Mouse (Mus musculus): ENCODE results near the gene Slc25a45. TPM values are rescaled to one million over a fixed set of nuclear protein-coding genes. Genes with fewer than 3 reads are reported as not detected.

Slc25a45 gene
- polyA plus RNA-seq (2015; fragmentation: Nextera tagmentation; extraction: Ambion mirVana), result 3.7 and 4.2 TPM in 2 replicates

GRCm38 (mm10) chr19:5877618-5878361, at the start of gene Slc25a45:
Gene Slc25a45 (plus strand): TSS chr19:5877808.
- Histone ChIP-seq H3K4me3 (peak within 1 kb of the TSS; percentile 36), H3K4me2 (peak within 1 kb of the TSS; percentile 57), H3K4me1 (peaks cover 38% of the 10 kb centered on the region), H3K9ac (peak within 1 kb of the TSS; percentile 67), H3K27me3 (replicated peaks) (no peaks in the 10 kb centered on the region), H3K27ac (replicated peaks) (peak within 1 kb of the TSS; percentile 78), H3K36me3 (peaks cover 8% of the 10 kb centered on the region), H3K9me3 (no peaks in the 10 kb centered on the region)
- ATAC-seq (ENCODE audit: extremely low read depth, insufficient number of reproducible peaks, low FRiP score, low TSS enrichment), result no peak
- WGBS, result 38% methylated on average over 15 of the region's 15 CpGs

- WGBS, result 78% methylated on average over 3 of the region's 3 CpGs
- H3K27me3 ChIP-seq (replicated peaks), result no peaks in the 10 kb centered on the region
- H3K4me1 ChIP-seq, result peaks cover 60% of the 10 kb centered on the region
- H3K9me3 ChIP-seq, result no peaks in the 10 kb centered on the region
- H3K27ac ChIP-seq (replicated peaks), result peak overlapping the region; percentile 91
- H3K36me3 ChIP-seq, result no peaks in the 10 kb centered on the region
- H3K4me3 ChIP-seq, result no peak overlapping the region
- no peak for ATAC-seq (ENCODE audit: extremely low read depth, insufficient number of reproducible peaks, low FRiP score, low TSS enrichment)
- H3K9ac ChIP-seq, result no peak overlapping the region
- peak overlapping the region; percentile 39; the same call in 1 of the 2 replicates for H3K4me2 ChIP-seq
Measured at GRCm38 (mm10) chr19:5828155-5828554, 49.5 kb upstream of the Slc25a45 start.

- Histone ChIP-seq H3K9me3 (no peaks in the 10 kb centered on the region), H3K4me2 (no peak overlapping the region), H3K4me1 (peaks cover 53% of the 10 kb centered on the region), H3K36me3 (no peaks in the 10 kb centered on the region), H3K27me3 (replicated peaks) (no peaks in the 10 kb centered on the region), H3K27ac (replicated peaks) (no peak overlapping the region), H3K9ac (no peak overlapping the region), H3K4me3 (no peak overlapping the region)
- no peak for ATAC-seq (ENCODE audit: extremely low read depth, insufficient number of reproducible peaks, low FRiP score, low TSS enrichment)
- 91% methylated on average over 7 of the region's 7 CpGs for WGBS
Measured at GRCm38 (mm10) chr19:5828905-5829304, 48.7 kb upstream of the Slc25a45 start.

GRCm38 (mm10) chr19:5829958-5830615, 47.5 kb upstream of the Slc25a45 start:
- H3K9me3 ChIP-seq, result no peaks in the 10 kb centered on the region
- H3K4me2 ChIP-seq, result no peak overlapping the region
- H3K27ac ChIP-seq (replicated peaks), result no peak overlapping the region
- peaks cover 41% of the 10 kb centered on the region for H3K4me1 ChIP-seq
- H3K27me3 ChIP-seq (replicated peaks), result no peaks in the 10 kb centered on the region
- no peak for ATAC-seq (ENCODE audit: extremely low read depth, insufficient number of reproducible peaks, low FRiP score, low TSS enrichment)
- 83% methylated on average over 19 of the region's 19 CpGs for WGBS
- H3K4me3 ChIP-seq, result no peak overlapping the region
- no peaks in the 10 kb centered on the region for H3K36me3 ChIP-seq
- no peak overlapping the region for H3K9ac ChIP-seq

GRCm38 (mm10) chr19:5830776-5831175, 46.8 kb upstream of the Slc25a45 start:
- Histone ChIP-seq H3K36me3 (no peaks in the 10 kb centered on the region), H3K27me3 (replicated peaks) (no peaks in the 10 kb centered on the region), H3K4me1 (peaks cover 35% of the 10 kb centered on the region), H3K27ac (replicated peaks) (no peak overlapping the region), H3K9ac (no peak overlapping the region), H3K4me2 (no peak overlapping the region), H3K9me3 (no peaks in the 10 kb centered on the region), H3K4me3 (no peak overlapping the region)
- 86% methylated on average over 7 of the region's 7 CpGs for WGBS
- no peak for ATAC-seq (ENCODE audit: extremely low read depth, insufficient number of reproducible peaks, low FRiP score, low TSS enrichment)

- H3K36me3 ChIP-seq, result no peaks in the 10 kb centered on the region
- peaks cover 30% of the 10 kb centered on the region for H3K4me1 ChIP-seq
- H3K4me2 ChIP-seq, result no peak overlapping the region
- H3K27me3 ChIP-seq (replicated peaks), result no peaks in the 10 kb centered on the region
- H3K9me3 ChIP-seq, result no peaks in the 10 kb centered on the region
- H3K4me3 ChIP-seq, result no peak overlapping the region
- 83% methylated on average over 11 of the region's 11 CpGs for WGBS
- no peak overlapping the region for H3K9ac ChIP-seq
- ATAC-seq (ENCODE audit: extremely low read depth, insufficient number of reproducible peaks, low FRiP score, low TSS enrichment), result no peak
- H3K27ac ChIP-seq (replicated peaks), result no peak overlapping the region
Measured at GRCm38 (mm10) chr19:5831224-5831957, 46.2 kb upstream of the Slc25a45 start.

- peak overlapping the region; percentile 24; the same call in 1 of the 2 replicates for H3K9ac ChIP-seq
- 73% methylated on average over 4 of the region's 4 CpGs for WGBS
- ATAC-seq (ENCODE audit: extremely low read depth, insufficient number of reproducible peaks, low FRiP score, low TSS enrichment), result no peak
- H3K27ac ChIP-seq (replicated peaks), result 0 out of 2 replicates have a peak overlapping the region, but pooled peaks have one; percentile 20
- H3K4me1 ChIP-seq, result peaks cover 29% of the 10 kb centered on the region
- no peaks in the 10 kb centered on the region for H3K36me3 ChIP-seq
- H3K4me2 ChIP-seq, result no peak overlapping the region
- no peaks in the 10 kb centered on the region for H3K27me3 ChIP-seq (replicated peaks)
- H3K4me3 ChIP-seq, result no peak overlapping the region
- H3K9me3 ChIP-seq, result no peaks in the 10 kb centered on the region
Measured at GRCm38 (mm10) chr19:5831958-5832320, 45.7 kb upstream of the Slc25a45 start.

GRCm38 (mm10) chr19:5832326-5832725, 45.3 kb upstream of the Slc25a45 start:
- Histone ChIP-seq H3K27ac (replicated peaks) (peak overlapping the region; percentile 20; the same call in 1 of the 2 replicates), H3K4me1 (peaks cover 29% of the 10 kb centered on the region), H3K4me3 (no peak overlapping the region), H3K9ac (no peak overlapping the region; the same call in 1 of the 2 replicates), H3K36me3 (no peaks in the 10 kb centered on the region), H3K27me3 (replicated peaks) (no peaks in the 10 kb centered on the region), H3K4me2 (no peak overlapping the region), H3K9me3 (no peaks in the 10 kb centered on the region)
- WGBS, result 48% methylated on average over 6 of the region's 6 CpGs
- no peak for ATAC-seq (ENCODE audit: extremely low read depth, insufficient number of reproducible peaks, low FRiP score, low TSS enrichment)

GRCm38 (mm10) chr19:5833287-5834100, 44.1 kb upstream of the Slc25a45 start:
- Histone ChIP-seq H3K4me1 (peaks cover 30% of the 10 kb centered on the region), H3K4me2 (no peak overlapping the region), H3K36me3 (no peaks in the 10 kb centered on the region), H3K9ac (no peak overlapping the region), H3K27ac (replicated peaks) (no peak overlapping the region), H3K27me3 (replicated peaks) (no peaks in the 10 kb centered on the region), H3K4me3 (no peak overlapping the region), H3K9me3 (no peaks in the 10 kb centered on the region)
- 87% methylated on average over 10 of the region's 10 CpGs for WGBS
- no peak for ATAC-seq (ENCODE audit: extremely low read depth, insufficient number of reproducible peaks, low FRiP score, low TSS enrichment)

GRCm38 (mm10) chr19:5834260-5834925, 43.2 kb upstream of the Slc25a45 start:
- H3K4me2 ChIP-seq, result no peak overlapping the region
- ATAC-seq (ENCODE audit: extremely low read depth, insufficient number of reproducible peaks, low FRiP score, low TSS enrichment), result no peak
- no peak overlapping the region for H3K27ac ChIP-seq (replicated peaks)
- 83% methylated on average over 12 of the region's 12 CpGs for WGBS
- no peaks in the 10 kb centered on the region for H3K9me3 ChIP-seq
- H3K27me3 ChIP-seq (replicated peaks), result no peaks in the 10 kb centered on the region
- no peaks in the 10 kb centered on the region for H3K36me3 ChIP-seq
- no peak overlapping the region for H3K4me3 ChIP-seq
- H3K9ac ChIP-seq, result no peak overlapping the region
- H3K4me1 ChIP-seq, result peaks cover 32% of the 10 kb centered on the region

All from heart, embryonic 13.5 days (tissue).